Mouse (Mus musculus) thymus, postnatal 10 days (tissue): ENCODE results near the gene Brpf1.
"Not testable (repeated sequence)": the region's sequence is repeated elsewhere in the genome, so short reads cannot be mapped to it uniquely, and the experiment has no call there.

Experiments
- DNase-seq, 2 experiments: peaks; one replicate each; pipeline ENCODE4 v3.0.0; 2021; ENCODE audit warnings: low spot score in 2 of 2

The Brpf1 gene

GRCm38 (mm10) chr6:113306322-113306985 is 483 bp upstream of the Brpf1 start:
- DNase-seq: peak; percentile 98 to 100

DNA sequence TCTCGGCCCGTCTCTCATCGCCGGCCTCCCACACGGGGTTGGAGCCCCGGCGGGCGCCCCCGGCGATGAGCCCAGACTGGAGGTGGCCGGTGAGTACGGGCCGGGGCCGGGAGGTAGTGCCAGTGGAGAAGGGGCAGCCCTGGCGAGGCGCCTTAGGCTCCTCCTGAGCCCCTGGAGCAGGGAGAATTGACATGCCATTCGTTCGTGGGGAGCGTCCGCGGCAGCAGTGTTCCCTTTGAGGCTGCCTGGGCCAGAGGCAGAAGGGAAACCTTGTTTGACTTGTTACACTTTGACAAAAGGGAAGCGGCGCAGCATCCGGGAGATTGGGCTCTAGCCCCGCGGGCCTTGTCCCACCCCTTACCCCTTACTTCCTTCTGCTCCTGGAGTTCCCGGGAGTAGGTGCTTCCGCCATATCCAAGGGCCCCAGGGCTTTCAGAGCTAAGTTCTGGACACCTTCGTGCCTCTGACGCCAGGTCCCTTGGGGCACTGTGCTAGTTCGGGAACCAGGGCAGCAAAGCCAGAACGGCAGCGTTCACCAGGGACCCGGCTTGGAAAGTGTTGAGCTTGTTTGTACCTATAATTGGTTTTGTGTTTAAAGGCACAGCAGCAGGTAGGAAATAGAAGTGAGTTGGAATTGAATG is 664 bp downstream of the Brpf1 start:
- DNase-seq: peak; percentile 44 to 47

- peak in 1 of 2 experiments; percentile 21 for DNase-seq
These were observed 1.2 kb downstream of the Brpf1 start for GRCm38 (mm10) chr6:113308141-113308540.

DNA sequence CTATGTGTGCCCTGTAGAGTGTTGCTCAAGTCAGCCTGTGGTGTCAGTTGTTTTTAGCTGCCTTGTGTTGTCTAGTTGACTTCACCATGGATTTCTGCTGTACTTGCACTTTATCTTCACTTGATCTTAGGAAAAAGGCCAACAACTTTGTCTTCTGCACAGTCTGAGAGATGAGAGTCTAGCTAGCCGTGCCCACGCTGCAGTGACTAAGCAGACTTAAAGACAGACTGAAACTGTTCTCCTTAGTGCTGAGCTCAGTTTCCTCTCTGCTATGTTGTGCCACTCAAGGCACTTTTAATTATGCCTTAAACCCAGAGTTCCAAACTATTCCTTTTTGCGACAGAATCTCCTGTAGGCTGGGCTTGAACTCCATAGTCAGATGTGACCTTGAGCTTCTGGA is 9.0 kb downstream of the Brpf1 start:
- no peak for DNase-seq

DNA sequence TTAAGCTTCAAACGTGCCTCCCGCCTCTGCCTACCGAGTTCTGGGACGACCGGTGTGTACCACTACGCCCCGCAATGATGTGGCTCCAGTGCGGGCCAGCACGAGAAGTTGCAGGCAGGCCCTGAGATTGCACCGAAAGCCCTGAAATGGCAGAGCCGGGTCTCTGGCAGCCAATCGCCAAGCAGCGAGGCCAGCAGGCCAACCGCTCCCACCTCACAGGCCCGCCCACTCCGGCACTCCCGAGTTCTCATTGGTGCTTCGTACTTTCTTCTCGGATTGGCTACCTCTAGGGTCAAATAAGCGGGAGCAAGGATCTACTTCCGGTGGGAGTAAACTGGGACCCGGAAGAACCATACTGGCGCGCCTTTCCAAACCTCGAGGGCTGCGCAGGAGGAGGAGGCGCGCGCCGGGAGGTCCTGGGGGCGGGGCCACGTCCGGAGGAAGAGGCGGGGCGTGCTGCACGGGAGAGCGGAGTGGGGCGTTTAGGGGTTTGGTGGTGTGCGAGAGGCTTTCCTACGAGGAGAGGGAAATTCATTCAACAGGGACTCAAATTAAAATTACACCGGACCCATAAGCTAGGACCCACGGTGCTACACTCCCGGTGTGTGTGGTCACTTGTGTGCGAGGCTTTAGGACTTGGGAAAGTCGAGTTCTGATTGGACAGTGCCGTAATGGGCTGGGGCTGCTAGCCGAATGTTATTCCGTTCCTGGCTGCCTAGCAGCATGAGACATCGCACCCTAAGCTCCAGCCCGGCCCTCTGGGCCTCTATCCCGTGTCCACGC is 19.8 kb downstream of the Brpf1 start, which contains the start of gene Ogg1:
Gene Ogg1, plus strand, starts transcription at position 440 of the 783 bp plus-strand sequence.
- DNase-seq: peak; percentile 97 to 99

DNA sequence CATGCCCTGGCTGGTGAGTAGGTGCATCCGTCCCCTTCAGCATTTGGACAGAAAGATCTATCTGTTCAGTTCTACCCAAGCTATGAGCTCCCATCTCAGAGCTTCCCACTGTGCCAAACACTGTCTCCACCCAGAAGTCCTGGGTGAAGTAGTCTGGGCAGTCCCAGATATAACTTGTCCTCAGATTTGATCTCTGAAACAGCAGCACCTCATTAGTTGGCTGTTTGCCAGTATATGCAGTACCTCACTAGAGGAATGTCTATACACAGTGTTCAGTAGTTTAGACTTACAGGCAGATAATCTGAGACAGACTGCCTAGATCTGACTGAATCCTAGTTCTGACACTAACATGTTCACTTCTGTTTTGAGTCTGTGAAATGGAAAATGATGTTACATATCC is 22.5 kb downstream of the Brpf1 start:
- DNase-seq: no peak

DNA sequence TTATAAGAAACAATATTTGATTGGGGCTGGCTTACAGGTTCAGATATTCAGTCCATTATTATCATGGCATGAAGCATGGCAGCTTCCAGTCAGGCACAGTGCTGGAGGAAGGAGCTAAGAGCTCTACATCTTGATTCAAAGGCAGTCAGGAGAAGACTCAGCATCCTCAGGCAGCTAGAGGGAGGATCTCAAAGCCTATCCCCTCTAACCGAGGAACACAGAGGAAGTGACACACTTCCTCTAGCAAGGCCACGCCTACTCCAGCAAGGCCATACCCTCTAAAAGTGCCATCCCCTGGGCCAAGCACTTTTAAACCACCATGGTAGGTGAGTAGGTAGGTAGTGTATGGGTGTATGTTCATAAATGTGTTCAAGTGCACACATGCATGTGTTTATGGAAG is 23.6 kb downstream of the Brpf1 start:
- DNase-seq: peak; percentile 18 to 24

DNA sequence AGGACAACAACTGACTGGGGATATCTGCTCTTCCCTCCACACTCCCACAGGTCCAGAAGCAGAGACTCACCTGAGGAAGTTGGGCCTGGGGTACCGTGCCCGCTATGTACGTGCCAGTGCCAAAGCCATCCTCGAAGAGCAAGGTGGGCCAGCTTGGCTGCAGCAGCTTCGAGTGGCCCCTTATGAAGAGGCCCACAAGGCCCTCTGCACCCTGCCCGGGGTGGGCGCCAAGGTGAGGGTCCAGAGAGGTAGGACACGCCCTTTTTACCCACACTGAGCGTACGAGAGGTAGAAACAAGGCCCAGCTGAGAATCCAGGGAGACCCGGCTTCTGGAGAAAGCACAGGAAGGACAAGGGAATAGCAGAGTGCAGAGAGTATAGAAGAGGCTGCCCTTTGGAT is 24.8 kb downstream of the Brpf1 start:
- no peak for DNase-seq

DNA sequence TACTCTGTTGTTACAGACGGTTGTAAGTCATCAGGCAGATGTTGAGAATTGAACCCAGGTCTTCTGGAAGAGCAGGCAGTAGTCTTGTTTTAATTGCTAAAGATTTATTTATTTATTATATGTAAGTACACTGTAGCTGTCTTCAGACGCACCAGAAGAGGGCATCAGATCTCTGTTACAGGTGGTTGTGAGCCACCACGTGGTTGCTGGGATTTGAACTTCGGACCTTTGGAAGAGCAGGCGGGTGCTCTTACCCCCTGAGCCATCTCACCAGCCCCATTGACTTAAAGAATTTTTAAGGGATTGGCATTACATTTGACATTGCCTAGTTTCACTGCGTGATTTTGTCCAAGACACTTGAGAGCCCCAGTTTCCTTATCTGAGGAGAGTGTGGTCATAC is 25.8 kb downstream of the Brpf1 start:
- DNase-seq: not testable (repeated sequence)

DNA sequence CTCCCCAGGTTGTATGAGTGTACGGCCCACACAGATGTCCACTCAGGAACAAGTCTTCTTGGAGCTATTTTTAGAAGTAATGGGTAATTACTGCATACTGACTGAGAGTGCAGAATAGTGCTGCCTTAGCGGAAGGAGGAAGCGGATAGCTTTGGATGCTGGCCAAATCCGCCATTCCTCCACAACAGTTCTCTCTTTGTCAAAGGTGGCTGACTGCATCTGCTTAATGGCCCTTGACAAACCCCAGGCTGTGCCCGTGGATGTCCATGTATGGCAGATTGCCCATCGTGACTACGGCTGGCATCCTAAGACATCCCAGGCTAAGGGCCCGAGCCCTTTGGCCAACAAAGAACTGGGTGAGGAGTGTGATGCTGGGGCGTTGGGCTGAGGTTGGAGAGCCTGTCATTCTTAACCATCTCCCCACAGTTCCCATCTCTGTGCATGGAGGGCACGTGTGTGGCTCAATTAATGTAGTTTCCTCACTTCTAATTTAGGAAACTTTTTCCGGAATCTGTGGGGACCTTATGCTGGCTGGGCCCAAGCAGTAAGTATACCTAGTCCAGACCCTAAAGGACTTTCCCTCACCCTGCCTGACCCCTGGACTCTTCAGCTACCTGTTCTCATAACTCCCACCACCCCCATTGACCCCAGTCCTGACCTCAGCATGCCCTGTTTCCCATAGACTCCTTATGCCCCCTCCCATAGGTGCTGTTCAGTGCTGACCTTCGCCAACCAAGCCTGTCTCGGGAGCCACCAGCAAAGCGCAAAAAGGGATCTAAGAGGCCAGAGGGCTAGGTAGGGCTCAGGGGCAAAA is 26.4 kb downstream of the Brpf1 start:
- no peak for DNase-seq

- DNase-seq: no peak
These were observed 27.3 kb downstream of the Brpf1 start for GRCm38 (mm10) chr6:113334216-113334615.

- DNase-seq: no peak
These were observed 30.1 kb downstream of the Brpf1 start for GRCm38 (mm10) chr6:113336852-113337620.

GRCm38 (mm10) chr6:113341574-113341973 is 34.6 kb downstream of the Brpf1 start:
- no peak for DNase-seq

- DNase-seq: no peak
These were observed 35.4 kb downstream of the Brpf1 start for GRCm38 (mm10) chr6:113342297-113342696.

- DNase-seq: no peak
These were observed 36.5 kb downstream of the Brpf1 start, which contains the start of gene Camk1 for GRCm38 (mm10) chr6:113343177-113344092. Camk1 (minus strand) TSS chr6:113343984.

DNA sequence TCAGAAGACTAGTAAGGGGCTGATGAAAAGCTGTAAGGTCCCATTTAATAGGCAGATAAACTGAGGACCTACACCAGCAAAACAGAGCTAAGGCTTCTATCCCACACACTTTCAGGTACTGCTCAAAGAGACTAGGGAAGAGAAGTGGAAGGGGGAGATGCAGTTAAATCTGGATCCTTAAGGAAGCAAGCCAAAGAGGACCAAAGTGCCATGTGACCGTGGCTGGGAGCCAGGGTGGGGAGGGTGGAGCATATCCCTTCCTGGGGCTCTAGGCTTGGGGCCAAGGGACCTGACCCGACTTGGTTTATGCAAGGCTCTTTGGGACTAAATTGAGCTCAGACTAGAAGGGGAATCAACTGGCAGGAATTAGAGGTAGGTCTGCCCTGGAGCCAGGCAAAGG is 37.4 kb downstream of the Brpf1 start:
- no peak for DNase-seq

GRCm38 (mm10) chr6:113346897-113347296 is 40.0 kb downstream of the Brpf1 start:
- no peak for DNase-seq

DNA sequence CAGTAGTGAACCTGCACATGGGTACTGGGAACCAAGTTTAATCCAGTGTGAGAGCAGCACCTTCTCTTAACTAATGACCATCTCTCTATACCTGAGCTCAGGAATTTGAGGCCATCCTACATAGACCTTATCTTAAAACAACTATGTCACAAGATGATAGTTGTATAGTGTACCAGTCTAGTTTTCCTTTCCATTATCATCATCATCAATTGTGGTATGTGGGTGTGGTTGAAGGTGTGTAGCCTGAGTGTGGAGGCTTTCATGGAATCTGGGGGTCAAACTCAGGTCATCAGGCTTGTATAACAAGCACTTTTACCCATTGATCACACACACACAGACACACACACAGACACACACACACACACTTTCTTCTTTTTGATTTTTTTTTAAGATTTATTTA is 43.6 kb downstream of the Brpf1 start:
- DNase-seq: no peak

- no peak for DNase-seq
These were observed 44.2 kb downstream of the Brpf1 start for GRCm38 (mm10) chr6:113351161-113351560.

- DNase-seq: no peak
These were observed 44.7 kb downstream of the Brpf1 start for GRCm38 (mm10) chr6:113351653-113352052.
